Mouse (Mus musculus) stomach, postnatal 0 days (tissue): ENCODE measurements at regions not wholly inside any gene's neighbourhood (a gene's known extent, or its start where the extent isn't known, plus 50 kb on each side); places are given as distances from the start of the nearest gene placed in this dataset.

Experiments
- ATAC-seq: fragments of 200-750 bp; cut with Nextera tagmentation; 2 replicates; pipeline ENCODE4 v1.8.0; 2017; ENCODE audit not compliant: low FRiP score, low TSS enrichment
- DNase-seq: peaks from one replicate; pipeline ENCODE4 v3.0.0-alpha.2; 2016; ENCODE audit warnings: low spot score
- H3K27ac ChIP-seq: fragments of 300-500 bp; sonication (generic); replicated peaks from 2 replicates; pipeline ENCODE4 v1.5.1; 2014; ENCODE audit warnings: mild to moderate bottlenecking, control low read depth
- H3K27me3 ChIP-seq: fragments of 300-500 bp; sonication (generic); 2 replicates; pipeline ENCODE4 v1.6.1; 2014; ENCODE audit warnings: low read length; ENCODE audit not compliant: control insufficient read depth, insufficient read depth
- H3K36me3 ChIP-seq: fragments of 300-500 bp; sonication (generic); 2 replicates; pipeline ENCODE4 v1.6.1; 2014; ENCODE audit warnings: low read length, mixed read lengths; ENCODE audit not compliant: control insufficient read depth, insufficient read depth
- H3K4me1 ChIP-seq: fragments of 300-500 bp; sonication (generic); replicated peaks from 2 replicates; pipeline ENCODE4 v1.6.1; 2014; ENCODE audit warnings: antibody characterized with exemption; ENCODE audit not compliant: control insufficient read depth, insufficient read depth
- H3K4me2 ChIP-seq: fragments of 300-500 bp; sonication (generic); replicated peaks from 2 replicates; pipeline ENCODE4 v1.6.1; 2014; ENCODE audit warnings: low read depth, mild to moderate bottlenecking, control low read depth, moderate library complexity
- H3K4me3 ChIP-seq: fragments of 300-500 bp; sonication (generic); 2 replicates; pipeline ENCODE4 v1.5.1; 2014; ENCODE audit warnings: low read depth, low read length, control low read depth
- H3K9ac ChIP-seq: fragments of 300-500 bp; sonication (generic); 2 replicates; pipeline ENCODE4 v1.6.1; 2014; ENCODE audit warnings: mild to moderate bottlenecking, low read length, control low read depth, mixed read lengths
- H3K9me3 ChIP-seq: fragments of 300-500 bp; sonication (generic); 2 replicates; pipeline ENCODE4 v1.6.1; 2016; ENCODE audit warnings: low read length; ENCODE audit not compliant: control insufficient read depth
- CTCF ChIP-seq: IDR thresholded peaks from 2 replicates; pipeline ENCODE4 v1.5.1; 2016; ENCODE audit warnings: antibody characterized with exemption, low read depth, mild to moderate bottlenecking, moderate library complexity
- EP300 ChIP-seq: optimal IDR thresholded peaks from 2 replicates; pipeline ENCODE3; 2016; ENCODE audit warnings: antibody characterized with exemption
- WGBS: fragments of 180-500 bp; shearing (Covaris S2); extraction: QIAGEN DNeasy Blood & Tissue Kit; methylation state at CpG from one replicate; pipeline ENCODE4 v1.1.7; 2014; 5-methylcytosine and 5-hydroxymethylcytosine counted together

DNA sequence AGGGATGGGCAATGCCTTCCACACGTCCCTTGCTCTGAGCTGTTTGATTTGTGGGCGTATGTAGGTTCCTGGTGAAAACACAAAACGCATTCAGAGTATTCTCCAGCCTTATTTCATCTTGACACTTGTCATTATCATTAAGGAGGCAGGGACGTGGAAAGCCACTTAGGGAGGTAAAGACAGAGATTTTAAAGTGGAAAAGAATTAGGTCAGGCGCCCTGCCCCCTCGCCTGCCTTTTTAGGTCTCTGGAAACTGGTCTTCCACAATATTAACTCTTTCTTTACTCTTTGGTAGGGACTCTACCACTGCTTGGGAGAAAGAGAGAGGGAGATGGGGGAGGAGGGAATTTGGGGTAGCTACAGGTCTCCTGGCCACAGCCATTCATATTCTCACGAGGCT lies 146.6 kb downstream of the BC067074 start:
- Histone ChIP-seq H3K4me2 (no peak overlapping the region), H3K4me1 (no peaks in the 10 kb centered on the region), H3K27me3 (no peaks in the 10 kb centered on the region), H3K4me3 (no peak overlapping the region), H3K9me3 (no peaks in the 10 kb centered on the region), H3K9ac (no peak overlapping the region), H3K27ac (no peak overlapping the region), H3K36me3 (no peaks in the 10 kb centered on the region)
- ATAC-seq = no peak
- 33% methylated on average over 7 of the region's 7 CpGs for WGBS
- TF ChIP-seq EP300 (no peak), CTCF (no peak)
- DNase-seq = no peak

DNA sequence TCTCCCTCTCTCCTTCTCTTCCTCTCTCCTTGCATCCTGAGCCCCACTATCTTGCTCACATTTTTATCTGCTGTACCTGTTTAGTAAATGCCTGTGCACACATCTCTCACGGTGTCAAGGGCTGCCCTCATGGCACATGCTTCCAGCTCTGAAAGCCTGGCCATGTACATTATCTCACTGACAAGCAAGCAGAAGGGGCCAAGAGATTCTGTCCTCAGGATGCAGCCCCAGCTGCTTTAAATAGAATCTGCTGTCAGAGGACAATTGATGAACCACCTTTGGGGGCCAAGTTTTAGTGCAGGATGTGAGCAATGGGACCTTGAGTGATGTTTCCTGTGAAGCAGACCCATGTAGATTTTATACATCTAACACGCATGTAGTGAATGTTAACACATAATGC lies 145.9 kb downstream of the BC067074 start:
- ATAC-seq = no peak
- H3K27ac ChIP-seq = no peak overlapping the region
- H3K9me3 ChIP-seq = no peaks in the 10 kb centered on the region
- H3K4me2 ChIP-seq = no peak overlapping the region
- no peak for DNase-seq
- no peak overlapping the region for H3K9ac ChIP-seq
- TF ChIP-seq CTCF = no peak
- TF ChIP-seq EP300 = no peak
- H3K27me3 ChIP-seq = no peaks in the 10 kb centered on the region
- H3K4me1 ChIP-seq = no peaks in the 10 kb centered on the region
- no peaks in the 10 kb centered on the region for H3K36me3 ChIP-seq
- H3K4me3 ChIP-seq = no peak overlapping the region
- WGBS = 38% methylated on average over 2 of the region's 2 CpGs

DNA sequence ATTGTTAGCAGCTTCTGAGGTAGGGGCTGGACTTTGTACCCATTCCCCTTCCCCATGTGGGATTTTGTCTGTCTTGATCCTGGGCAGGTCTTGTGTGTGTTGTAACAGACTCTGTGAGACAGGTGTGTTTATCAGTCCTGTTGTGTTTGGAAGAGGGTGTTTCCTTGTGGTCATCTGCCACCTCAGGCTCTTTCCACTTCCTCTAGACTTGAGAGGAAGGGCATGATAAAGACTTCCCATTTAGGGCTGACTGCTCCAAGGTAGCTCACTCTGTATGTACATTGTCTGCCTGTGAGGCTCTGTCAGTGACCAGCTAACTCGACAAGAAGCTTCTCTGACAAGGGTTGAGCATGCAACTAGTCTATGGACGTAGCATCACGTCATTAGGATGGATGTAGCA lies 143.3 kb downstream of the BC067074 start:
- no peak overlapping the region for H3K4me3 ChIP-seq
- no peak overlapping the region for H3K4me2 ChIP-seq
- H3K9me3 ChIP-seq = no peaks in the 10 kb centered on the region
- DNase-seq (no peak), ATAC-seq (no peak)
- no peaks in the 10 kb centered on the region for H3K4me1 ChIP-seq
- WGBS = 88% methylated on average over 3 of the region's 3 CpGs
- H3K9ac ChIP-seq = no peak overlapping the region
- TF ChIP-seq CTCF (no peak), EP300 (no peak)
- H3K27me3 ChIP-seq = no peaks in the 10 kb centered on the region
- H3K36me3 ChIP-seq = no peaks in the 10 kb centered on the region
- H3K27ac ChIP-seq = no peak overlapping the region

DNA sequence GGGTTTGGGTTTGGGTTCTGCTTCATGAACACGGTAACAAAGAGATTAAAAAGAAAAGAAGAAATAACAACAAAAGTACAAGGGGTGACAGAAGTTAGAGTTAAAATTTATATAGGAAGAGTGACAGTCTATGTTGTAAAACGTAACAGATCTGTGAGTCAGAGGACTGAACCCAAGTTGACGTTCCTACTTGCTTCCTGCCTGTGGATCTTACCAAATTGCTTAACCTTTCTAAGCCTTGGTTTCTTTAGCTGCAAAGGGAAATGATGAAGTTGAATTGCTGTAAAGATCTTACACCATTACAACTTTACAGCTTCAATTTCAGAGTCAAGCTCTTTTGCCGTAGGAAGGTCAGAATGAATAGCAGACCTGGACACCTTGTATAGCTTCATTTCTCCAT lies 142.2 kb downstream of the BC067074 start:
- ATAC-seq = no peak
- no peaks in the 10 kb centered on the region for H3K27me3 ChIP-seq
- H3K4me2 ChIP-seq = no peak overlapping the region
- TF ChIP-seq CTCF = no peak
- no peak overlapping the region for H3K9ac ChIP-seq
- WGBS = 69% methylated on average over 4 of the region's 4 CpGs
- no peaks in the 10 kb centered on the region for H3K36me3 ChIP-seq
- H3K4me1 ChIP-seq = no peaks in the 10 kb centered on the region
- no peak overlapping the region for H3K4me3 ChIP-seq
- H3K27ac ChIP-seq = no peak overlapping the region
- DNase-seq = no peak
- no peaks in the 10 kb centered on the region for H3K9me3 ChIP-seq

DNA sequence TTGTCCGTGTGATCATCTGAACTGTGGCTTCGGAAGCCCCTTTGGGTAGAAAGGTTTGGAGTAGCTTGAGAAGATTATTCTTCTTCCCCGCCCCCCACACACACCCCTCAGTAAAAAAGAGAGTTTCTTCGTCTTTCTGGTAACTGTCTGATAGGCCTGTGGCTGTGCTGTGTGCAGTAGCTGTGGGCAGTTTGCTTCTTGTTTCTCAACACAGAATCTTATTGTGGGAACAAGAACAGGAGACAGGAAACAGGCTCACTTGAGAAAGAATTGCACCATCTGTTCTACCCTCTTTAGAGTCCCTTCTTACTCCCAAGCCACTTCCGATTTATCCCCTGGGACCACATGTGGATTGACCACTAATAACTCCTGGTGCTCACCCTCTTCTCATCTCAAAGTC lies 140.5 kb downstream of the BC067074 start:
- Histone ChIP-seq H3K27ac (no peak overlapping the region), H3K4me1 (no peaks in the 10 kb centered on the region), H3K4me2 (no peak overlapping the region), H3K36me3 (no peaks in the 10 kb centered on the region), H3K9me3 (no peaks in the 10 kb centered on the region), H3K27me3 (no peaks in the 10 kb centered on the region), H3K9ac (no peak overlapping the region), H3K4me3 (no peak overlapping the region)
- DNase-seq (no peak), ATAC-seq (no peak)
- 76% methylated on average over 5 of the region's 5 CpGs for WGBS
- TF ChIP-seq EP300 = no peak
- TF ChIP-seq CTCF = no peak

DNA sequence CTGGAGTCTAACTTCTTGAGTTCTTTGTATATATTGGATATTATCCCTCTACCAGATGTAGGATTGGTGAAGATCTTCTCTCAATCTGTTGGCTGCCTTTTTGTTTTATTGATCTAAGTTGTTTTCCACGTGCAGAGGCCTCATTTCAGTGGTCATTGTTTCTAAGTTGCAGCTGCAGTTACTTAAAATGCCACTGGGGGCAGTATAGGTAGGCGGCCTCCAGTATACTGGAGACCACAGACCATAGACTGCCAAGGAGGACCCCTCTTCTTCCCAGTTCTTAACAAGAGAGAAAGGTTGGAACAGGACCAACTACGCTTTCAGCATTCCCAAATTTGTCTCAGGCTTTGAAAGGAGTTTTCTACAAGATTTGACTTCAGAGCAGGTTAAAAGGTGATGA lies 136.7 kb downstream of the BC067074 start:
- Histone ChIP-seq H3K4me3 (no peak overlapping the region), H3K36me3 (no peaks in the 10 kb centered on the region), H3K4me2 (no peak overlapping the region), H3K9me3 (no peaks in the 10 kb centered on the region), H3K4me1 (no peaks in the 10 kb centered on the region), H3K27ac (no peak overlapping the region), H3K27me3 (no peaks in the 10 kb centered on the region), H3K9ac (no peak overlapping the region)
- TF ChIP-seq CTCF (peak; percentile 71), EP300 (no peak)
- ATAC-seq = no peak
- WGBS = 44% methylated on average over 3 of the region's 3 CpGs
- no peak for DNase-seq
